Mouse (Mus musculus) cortical plate, adult 2 months (tissue): ENCODE data around the gene Hbs1l.

ENCODE experiments used
- CTCF ChIP-seq: fragments of 200-500 bp; IDR thresholded peaks from 2 replicates; pipeline ENCODE4 v1.5.1; 2011; ENCODE audit warnings: mild to moderate bottlenecking, control low read depth, low read length; ENCODE audit not compliant: insufficient read depth; ENCODE audit errors: extremely low read depth
- POLR2A ChIP-seq: fragments of 200-500 bp; IDR thresholded peaks from 2 replicates; pipeline ENCODE4 v1.6.1; 2011; ENCODE audit warnings: mild to moderate bottlenecking, low read length, control low read depth; ENCODE audit not compliant: insufficient read depth; ENCODE audit errors: extremely low read depth

DNA sequence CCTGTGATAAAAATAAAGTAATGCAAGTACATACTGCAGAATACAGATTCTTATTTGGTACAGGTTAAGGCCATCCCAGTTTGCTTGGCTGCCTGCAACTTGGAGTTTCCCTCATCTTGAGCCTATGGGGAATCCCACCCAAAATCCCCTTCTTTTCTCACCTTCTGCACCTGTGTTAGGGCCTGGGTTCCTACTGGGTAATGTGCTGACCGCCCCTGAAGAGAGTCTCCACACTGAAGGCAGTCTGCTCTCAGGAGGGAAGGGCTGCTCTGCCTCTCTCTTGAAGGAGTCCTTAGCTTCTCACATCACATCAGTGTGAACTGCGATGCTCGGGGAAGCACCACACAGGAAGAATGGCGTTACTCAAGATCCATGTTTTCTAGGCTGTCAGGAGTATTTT lies 70.1 kb downstream of the Hbs1l start:
- TF ChIP-seq CTCF, result no peak
- TF ChIP-seq POLR2A, result no peak
